Mouse (Mus musculus) megakaryocyte, embryonic 14.5 days (primary cell): Measurements from ENCODE around the gene Gm10964.

ENCODE experiments used
- FLI1 ChIP-seq: IDR thresholded peaks from 2 replicates; pipeline ENCODE4 v1.6.1; 2012; ENCODE audit warnings: low read length, inconsistent platforms, mixed read lengths
- GATA1 ChIP-seq: IDR thresholded peaks from 3 replicates; pipeline ENCODE4 v1.6.1; 2012; ENCODE audit warnings: mixed read lengths, low read length, inconsistent platforms, borderline replicate concordance

DNA sequence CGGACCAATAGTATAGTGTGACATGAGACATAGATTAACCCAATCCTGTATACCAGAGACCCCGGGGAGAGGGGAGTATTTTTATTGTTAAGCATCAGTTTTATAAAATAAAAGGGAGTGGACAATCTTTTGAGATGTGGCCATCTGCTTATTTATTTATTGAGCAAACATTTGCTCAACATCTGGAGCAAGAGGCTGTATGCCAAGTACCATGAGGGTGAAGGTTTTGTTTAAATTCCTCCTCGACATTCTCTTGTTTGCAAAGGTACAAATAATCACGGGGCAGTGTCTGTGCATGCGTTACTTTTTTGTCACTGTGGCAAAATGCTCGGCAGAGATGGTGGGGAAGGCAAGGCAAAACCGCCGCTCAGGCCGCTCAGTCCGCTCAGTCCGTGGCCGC is 33.7 kb upstream of the Gm10964 start:
- no peak for TF ChIP-seq FLI1
- no peak for TF ChIP-seq GATA1
